Mouse (Mus musculus) T-cell, adult 2 months (primary cell): ENCODE measurements around the gene Bsg.

Source experiments
- DNase-seq: peaks from one replicate; pipeline ENCODE4 v3.0.0; 2022; ENCODE audit warnings: low spot score

The Bsg gene

DNA sequence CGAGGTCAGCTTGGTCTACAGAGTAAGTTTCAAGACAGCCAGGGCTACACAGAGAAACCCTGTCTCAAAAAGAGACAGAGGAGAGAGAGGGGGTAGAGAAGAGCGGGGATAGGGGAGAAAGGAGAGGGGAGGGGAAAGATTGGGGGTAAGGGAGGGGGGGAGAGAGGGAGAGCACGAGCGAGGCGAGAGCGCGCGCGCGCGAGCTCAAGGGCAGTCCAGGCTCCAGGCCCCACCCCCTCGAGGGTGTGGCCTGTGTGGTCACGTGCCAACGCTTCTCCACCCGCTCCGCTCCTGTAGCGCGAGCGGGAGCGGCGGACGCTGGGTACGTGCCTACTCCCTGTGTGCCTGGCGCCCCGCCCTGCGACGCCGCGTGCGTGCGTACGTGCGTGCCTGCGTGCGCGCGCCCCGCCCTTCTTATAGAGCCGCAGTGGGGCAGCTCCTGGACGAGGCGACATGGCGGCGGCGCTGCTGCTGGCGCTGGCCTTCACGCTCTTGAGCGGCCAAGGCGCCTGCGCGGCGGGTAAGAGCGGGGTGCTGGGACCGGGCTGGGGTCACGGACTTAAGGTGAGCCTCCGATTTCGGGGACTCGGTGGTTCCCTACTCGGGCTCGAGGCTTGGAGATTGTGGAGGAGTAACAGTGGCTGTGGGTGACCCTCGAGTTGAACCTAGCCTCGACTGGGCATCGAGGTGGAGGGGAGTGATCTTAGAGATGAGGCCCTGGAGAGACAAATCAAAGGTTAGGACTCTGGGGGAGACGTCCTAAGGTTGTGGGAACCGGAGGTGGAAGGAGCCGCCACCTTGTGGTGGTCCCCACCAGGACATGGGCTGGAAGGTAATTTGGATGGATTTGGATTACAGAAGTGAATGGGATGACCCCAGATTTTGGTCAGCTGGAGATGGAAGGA is at the start of gene Bsg:
TSS of gene Bsg (plus strand) at position 427 of the 905 bp plus-strand sequence.
- DNase-seq, result peak; percentile 99

DNA sequence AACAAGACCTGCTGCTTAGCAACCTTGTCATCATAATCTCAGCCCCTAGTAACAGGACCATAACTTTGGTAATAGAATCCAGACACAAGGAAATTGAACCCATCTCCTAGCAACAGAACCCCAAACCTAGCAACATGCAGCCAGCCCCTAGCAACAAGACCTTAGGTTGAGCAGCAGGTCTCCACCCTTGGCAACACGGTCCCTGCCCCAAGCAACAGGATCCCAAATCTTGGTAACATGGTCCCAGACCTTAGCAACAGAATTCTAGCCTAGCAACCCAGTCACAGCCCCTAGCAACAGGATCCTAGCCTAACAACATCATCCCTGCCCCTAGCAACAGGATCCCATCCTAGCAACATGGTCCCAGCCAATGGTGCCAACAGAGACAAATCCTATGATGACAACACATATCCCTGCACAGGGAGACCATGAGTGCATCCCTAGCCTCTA is 49.3 kb upstream of the Bsg start:
- DNase-seq, result no peak

DNA sequence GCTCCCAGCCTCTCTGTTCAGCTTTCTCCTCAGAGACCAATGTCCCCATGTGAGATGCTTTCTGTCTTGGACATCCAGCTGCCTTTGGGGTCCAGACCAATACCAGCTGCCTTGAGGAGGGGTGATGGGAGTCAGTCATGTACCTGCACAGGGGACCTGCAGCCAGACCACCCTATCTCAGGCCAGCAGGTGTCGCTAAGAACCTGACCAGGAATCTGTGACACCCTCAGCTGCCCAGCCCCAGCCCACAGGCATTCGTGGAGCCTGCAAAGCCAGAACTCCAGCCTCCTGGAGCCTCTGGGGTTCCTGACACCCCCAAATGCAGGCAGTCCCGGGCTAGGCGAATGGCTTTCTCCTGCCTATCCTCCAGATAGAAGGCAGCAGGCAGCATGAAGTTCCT is 45.5 kb upstream of the Bsg start:
- DNase-seq, result no peak

DNA sequence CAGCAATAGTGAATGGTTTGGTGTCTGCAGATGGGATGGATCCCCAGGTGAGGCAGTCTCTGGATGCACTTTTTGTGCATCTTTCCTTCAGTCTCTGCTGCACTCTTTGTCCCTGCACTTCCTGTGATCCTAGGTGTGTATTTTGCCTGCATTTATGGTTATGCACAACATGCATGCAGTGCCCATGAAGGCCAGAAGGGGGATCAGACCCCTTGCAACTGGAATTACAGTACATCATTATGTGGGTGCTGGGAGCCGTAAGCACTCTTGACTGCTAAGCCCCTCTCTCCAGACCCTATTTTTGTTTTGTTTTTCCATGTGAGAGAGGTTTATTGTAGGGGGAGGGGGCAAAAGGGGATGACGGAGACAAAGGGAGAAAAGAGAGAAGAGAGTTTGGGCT is 44.0 kb upstream of the Bsg start:
- DNase-seq, result no peak

DNA sequence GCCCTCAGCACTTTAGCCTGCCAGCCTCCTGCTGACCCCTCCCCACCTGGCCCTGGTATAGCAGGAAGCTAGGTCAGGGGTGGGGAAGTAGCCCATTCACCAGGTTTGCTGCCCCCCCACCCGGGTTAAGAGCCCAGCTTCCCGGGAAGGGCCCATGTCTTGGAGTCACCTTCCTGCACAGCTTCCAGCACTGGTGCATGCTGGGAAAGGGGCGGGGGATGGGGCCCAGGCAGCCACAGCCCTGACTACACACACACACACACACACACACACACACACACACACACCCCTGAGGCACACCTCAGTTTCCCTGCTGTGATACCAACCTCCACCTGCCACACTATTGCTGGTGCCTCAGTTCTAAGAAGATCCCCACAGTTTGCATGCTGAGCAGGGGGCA is 42.4 kb upstream of the Bsg start:
- no peak for DNase-seq

DNA sequence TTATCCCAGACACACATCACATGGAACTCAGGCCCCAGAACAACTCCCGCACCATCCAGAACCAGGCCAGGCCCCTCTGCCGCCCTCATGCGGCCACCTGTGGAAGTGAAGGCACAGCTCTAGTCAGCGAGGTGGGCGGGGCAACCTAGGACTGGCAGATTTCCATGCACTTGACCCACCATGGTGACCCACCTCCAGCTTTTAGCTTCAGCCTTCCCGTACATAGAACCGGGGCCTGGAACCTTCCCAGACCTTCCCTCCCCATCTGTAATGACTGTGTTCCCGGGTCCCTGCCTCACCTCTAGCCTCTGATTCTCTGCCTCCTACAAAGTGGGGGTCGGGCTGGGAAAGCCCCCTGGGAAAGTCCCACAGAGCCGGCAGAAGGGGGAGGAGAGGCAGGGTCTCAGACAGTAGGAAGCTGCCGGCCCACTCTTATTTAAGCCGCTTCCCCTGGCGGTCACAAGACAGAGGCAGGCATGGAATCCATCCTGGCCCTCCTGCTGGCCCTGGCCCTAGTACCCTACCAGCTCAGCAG is 40.1 kb upstream of the Bsg start, which contains the start of gene Madcam1:
TSS of gene Madcam1 (plus strand) at position 429 of the 535 bp plus-strand sequence.
- DNase-seq, result peak; percentile 63

DNA sequence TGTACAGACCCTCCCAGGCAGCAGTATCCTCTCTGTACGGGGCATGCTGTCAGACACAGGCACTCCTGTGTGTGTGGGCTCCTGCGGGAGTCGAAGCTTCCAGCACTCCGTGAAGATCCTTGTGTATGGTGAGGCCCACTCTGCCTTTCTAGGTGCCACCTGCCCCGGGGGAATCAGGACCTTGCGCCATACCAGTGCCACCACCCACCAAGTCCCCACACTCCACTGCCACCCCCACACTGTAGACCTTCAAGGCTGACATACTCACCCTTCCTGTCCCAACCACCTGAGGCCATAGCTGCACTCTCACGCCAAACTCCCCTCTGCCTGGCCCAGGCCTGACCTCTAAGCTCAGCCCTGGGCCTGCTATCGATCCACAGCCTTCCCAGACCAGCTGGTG is 39.2 kb upstream of the Bsg start:
- no peak for DNase-seq

DNA sequence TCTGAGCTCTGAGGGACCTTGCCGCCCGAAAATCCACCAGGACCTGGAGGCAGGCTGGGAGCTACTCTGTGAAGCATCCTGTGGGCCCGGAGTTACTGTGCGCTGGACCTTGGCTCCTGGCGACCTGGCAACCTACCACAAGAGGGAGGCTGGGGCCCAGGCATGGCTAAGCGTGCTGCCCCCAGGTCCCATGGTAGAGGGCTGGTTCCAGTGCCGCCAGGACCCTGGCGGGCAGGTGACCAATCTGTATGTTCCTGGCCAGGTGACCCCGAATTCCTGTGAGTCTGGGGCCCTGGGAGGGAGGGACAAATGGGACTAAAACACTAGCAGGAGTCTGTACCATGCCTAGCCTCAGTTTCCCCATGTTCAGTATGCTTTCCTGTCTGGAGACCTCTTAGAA is 37.8 kb upstream of the Bsg start:
- no peak for DNase-seq

DNA sequence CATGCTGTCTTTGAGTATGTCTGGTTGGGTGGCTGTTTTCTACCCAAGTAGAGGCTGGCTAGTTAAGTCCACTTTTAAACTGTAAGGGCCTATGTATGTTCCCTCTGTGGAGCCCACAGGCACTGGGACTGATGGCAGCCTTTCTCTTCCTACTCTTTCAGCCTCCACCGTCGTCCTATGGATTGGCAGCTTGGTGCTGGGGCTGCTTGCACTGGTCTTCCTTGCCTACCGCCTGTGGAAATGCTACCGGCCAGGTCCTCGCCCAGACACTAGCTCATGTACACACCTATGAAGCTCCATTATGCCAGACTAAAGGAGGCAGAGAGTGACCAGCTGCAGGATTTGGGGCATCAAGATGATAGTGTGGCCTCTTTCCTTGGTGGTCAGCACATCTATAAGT is 36.2 kb upstream of the Bsg start:
- no peak for DNase-seq

DNA sequence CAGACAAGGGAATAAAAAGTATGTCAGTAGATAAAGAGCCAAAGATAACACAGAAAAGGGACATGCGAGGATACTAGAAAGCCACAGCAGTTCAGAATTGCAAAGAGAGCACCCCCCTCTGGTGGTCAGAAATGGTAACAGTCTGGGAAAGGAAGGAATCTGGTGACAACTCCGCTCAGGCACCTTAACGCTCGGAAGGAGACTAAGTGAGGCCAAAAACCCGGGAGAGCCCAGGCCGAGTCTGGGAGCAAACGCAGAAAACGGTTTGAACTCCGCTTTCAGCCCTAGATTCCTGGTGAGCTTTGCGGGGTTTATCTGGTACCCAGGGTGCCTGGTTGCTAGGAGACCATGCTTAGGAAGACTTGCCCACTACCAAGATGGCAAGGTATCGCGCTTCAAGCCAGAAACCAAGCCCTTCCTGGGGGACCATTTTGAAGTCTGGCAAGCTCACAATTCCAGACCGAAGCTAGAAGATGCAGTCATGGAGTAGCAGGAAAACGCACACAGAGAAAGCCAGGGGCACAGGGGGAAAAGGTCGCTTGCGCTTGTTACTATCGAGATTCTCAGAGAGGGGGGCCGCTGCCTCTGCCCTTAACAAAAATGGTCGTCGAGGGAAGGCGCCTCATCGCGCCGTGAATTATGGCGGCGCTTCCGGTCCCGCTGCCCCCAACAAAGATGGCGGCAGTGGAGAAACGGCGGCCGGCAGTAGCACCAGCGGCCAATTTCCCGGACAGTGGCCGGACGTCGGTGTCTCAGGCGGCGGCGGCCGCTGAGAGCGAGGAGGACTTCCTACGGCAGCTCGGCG is 35.3 kb upstream of the Bsg start, which contains the start of gene Tpgs1:
TSS of gene Tpgs1 (plus strand) at position 599 of the 805 bp plus-strand sequence.
- peak; percentile 89 for DNase-seq

DNA sequence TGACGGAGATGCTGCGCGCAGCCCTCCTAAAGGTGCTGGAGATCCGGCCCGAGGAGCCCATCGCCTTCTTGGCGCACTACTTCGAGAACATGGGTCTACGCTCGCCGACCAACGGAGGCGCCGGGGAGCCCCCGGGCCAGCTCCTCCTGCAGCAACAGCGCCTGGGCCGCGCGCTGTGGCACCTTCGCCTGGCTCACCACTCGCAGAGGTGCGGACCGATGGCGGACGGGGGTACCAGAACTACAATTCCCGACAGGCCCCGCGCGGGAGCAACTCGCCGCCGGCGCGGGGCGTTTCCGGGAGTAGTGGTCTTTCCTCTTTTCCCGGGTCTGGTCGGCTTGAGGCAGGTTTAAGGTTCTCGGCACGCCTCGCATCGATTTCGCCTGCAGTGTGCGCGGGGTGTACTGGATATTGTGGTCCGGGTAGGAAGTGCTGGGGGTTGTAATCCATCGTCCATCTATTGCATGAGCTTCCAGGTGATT is 34.7 kb upstream of the Bsg start:
- peak; percentile 56 for DNase-seq

DNA sequence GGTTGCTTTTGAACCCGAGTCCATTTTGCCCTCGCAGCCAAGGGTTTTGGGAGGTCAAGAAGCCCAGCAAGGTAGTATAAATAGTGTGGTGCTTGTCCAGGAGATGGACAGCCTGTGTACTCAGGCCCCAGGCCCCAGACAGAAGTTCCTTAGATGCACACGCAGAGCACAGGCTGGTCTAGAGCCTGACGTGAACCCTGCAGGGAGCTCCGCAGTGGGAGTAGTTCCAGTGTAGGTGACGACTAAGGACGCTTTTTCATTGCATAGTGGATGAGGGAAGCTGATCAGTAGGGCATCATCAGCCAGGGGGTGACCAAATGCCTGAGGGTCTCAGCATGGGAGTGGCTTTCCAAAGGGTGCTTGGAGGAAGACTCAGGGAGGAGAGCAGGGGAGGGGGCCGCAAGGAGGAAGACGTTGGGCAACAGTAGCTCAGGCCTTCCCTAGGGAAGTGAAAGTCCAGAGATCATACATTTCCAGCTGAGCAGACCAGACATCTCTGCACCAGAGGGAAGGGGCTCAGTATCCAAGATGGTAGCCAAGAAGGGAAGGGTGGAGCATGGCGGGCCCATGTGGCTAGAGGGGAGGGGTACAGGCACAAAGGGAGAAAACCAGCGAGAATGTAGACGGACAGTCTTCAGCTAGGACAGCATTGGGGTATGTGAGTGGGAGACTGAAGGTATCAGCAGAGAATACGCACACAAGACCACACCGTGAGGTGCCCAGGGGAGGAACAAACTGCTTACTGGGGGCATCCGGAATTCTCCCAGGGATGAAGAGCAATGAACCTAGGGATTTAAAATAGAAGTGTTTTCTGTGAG is 34.0 kb upstream of the Bsg start:
- DNase-seq, result no peak

DNA sequence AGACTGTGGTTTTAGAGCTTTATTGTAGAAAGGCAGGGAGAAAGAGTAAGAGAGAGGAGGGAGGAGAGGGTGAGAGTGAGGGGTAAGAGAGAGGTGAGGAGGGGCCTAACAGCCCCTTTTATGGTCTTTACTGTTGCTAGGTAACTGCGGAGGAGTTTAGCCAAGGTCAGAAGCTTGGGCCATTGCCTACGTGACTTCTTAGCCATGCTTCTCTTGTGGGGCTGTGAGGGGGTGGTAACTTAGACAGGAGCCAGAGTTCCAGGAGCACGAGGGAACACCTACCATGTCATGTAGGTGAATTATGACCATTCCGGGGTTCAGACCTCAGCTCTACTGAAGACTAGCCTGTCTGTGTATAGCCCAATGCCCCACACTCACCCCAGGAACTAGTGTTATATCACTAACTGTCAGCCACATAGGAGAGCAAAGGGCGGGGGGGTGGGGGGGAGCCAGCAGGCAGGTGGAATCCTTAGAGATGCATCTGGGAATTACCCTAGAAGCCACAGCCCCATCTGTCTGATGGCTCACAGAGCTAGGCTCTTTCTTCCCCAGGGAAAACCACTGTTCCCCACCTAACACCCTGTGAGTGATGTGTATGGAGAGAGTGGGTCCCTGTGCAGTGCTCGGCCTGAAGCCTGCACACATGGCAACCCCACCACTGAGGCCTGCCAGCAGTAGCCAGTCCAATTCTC is 32.7 kb upstream of the Bsg start:
- no peak for DNase-seq

DNA sequence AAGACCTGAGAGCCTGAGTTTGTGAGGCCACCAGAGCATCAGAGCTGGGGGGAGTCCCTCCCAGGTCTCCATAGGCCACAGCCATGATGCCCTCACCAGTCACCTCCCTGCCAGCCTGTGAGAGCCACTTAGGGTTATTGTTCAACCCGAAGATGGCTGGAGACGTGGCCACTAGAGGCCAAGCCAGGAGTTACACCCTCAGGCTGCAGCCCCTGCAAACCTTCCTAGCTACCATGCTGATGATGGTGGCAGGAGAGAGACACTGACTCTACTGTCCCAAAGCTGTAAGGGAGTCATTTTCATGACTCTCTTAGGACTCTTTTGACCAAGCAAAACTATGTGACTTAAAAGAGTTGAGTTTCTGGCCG is 32.2 kb upstream of the Bsg start:
- DNase-seq, result no peak

DNA sequence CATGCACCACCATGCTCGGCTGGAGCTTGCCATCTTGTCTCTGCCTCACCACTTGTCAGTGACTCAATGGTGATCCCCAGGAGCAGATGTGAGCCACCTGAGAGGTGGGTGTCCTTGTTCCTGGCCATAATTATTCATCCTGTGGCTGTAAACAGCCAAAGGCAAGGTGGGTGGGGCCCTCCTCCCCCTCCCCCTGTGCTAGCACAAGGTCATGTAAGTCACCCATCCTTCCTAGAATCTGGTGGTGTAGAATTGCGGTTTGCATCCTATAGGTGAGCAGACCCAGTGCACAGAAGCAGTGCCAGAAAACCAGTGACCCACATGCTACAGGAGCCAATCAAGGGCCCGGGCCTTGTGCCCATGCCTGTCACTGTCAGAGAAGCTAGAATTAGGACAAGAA is 31.2 kb upstream of the Bsg start:
- no peak for DNase-seq

DNA sequence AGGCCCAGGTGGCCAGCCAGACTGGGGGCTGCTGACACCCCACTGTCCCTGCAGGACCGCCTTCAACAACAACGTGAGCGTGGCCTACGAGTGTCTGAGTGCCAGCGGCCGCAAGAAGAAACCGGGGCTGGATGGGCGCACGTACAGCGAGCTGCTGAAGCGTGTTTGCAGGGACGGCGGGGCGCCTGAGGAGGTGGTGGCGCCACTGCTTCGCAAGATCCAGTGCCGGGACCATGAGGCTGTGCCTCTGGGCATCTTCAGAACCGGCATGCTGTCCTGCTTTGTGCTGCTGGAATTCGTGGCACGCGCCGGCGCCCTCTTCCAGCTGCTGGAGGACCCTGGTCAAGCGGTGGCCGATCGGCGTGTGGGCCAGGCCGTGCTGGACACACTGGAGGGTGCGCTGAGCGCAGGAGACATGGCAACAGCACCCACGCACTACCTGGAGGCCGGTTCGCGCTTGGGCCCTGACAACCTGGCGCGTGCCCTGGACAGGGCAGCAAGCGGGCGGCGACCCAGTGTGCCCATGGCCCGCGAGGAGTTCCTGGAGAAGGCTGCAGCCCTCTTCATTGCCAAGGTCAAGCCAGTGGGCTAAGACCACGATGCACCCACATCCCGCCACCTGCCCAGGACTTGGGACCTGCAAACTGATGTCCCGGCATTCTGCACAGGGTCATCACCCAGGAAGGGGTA is 28.8 kb upstream of the Bsg start:
- no peak for DNase-seq

DNA sequence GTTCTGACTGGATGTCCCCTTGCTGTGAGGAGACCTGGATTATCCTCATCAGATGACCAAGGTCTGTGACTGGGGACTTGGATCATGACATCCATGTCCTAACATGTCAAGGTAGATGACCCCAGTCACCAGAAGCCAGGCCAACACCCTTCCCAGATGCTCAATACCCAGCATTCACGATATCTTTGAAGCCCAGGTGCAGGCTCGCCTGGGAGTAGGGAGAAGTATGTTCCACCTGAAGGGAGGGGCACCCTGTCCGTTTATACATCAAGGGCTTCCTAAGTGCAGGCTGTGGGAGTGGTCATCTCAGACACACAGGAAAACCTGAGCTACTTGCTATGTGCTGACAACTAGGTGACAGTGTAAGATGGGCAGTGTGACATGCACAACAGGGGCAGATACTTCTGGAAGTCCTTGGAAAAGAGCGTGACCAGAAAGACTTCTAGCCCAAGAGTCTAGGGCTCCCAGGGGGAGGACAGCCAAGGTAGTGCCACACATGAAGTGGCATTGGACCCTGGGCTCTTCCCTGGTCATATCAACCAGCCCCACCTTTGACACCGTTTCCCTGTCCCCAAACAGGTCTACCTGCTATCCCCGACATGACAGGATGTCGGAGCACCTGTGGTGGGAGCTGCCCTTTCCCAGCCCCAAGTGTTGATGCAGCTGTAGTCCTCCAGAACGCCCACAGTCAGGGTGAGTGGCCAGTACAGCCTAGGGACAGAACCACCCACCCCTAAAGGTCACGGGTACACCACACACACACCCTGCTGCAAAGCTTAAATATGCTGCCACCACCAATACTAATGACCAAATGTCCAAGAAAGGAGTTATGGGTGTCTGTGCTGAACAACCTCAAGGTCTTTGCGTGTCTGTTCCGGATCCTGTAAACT is 23.4 kb upstream of the Bsg start:
- DNase-seq, result no peak

DNA sequence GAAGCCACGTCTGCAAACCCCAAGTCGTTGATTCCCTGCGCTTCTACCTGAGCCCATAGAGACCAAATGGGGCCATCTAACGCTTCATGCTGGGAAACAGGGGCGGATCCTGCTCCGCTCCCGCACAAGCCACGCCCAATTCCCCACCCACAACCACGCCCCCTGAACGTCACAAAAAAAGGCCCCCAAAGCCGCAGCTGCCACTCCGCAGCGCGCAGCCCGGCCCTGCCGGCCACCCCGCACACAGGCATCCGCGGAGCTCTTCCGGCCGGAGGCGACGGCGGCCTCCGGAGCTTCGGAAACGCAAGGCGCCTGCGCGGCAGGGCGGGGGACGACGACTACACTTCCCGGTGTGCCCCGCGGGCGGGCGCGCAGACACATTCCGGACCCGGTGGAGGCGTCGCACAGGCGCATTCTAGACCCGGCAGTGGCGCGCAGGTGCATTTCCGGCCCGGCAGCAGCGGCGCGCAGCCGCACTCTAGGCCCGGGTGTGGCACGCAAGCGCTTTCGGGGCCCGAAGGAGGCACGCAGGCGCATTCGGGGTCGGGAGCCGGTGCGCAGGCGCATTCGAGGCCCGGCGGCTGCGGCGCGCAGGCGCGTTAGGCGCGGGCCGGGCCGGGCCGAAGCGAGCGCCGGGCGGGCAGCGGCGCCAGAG is 22.6 kb upstream of the Bsg start, which contains the start of gene Cdc34:
TSS of gene Cdc34 (plus strand) at position 605 of the 655 bp plus-strand sequence.
- DNase-seq, result peak; percentile 100

DNA sequence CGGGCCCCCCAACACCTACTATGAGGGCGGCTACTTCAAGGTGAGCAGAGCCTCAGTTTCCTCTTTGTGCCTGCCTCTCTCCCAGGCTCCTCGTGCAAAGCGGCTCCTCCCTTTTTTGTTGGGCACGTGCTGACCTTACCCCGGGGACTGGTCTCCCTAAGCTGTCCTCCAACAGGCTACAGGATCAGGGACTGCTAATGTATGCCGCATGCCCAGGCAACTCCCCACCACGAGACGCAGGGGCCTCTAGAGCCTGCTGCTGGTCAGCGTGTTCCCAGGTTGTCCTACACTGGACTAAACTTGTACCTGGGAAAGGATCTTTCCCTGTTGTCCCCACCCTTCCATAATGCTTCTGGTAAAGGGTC is 21.8 kb upstream of the Bsg start:
- no peak for DNase-seq
